Mouse (Mus musculus) regulatory T cell (primary cell): ENCODE data around the gene Hist1h1b.

Source experiments
- in situ Hi-C: fragments of 300-600 bp; cut with MboI, MseI; formaldehyde crosslinking; loops from one replicate; pipeline ENCODE4 v1.15.1; 2025; ENCODE audit warnings: high pct_unique_total_duplicates

The Hist1h1b gene

GRCm38 (mm10) chr13:21779767-21780731 is at the start of gene Hist1h1b:
TSS of gene Hist1h1b (minus strand) at chr13:21780625.
- in situ Hi-C loops, result loop anchor here (25.0 kb wide), 1 partner anchor 1957 kb away; the partner anchor contains the start of genes Hist1h1c, Hist1h2bb and Hist1h3c

GRCm38 (mm10) chr13:21828511-21828910 is 48.1 kb upstream of the Hist1h1b start:
- in situ Hi-C loops, result loop anchor here (5.0 kb wide), 1 partner anchor 36 kb away; no protein-coding TSS in a partner anchor

- in situ Hi-C loops, result loop anchor here (25.0 kb wide), 1 partner anchor 1742 kb away; the partner anchor contains the start of genes Hist1h1d, Hist1h2ad, Hist1h2ae and Hist1h2bf
Measured at GRCm38 (mm10) chr13:21820082-21820890, 39.9 kb upstream of the Hist1h1b start.

- in situ Hi-C loops, result loop anchor here (25.0 kb wide), 1 partner anchor 1750 kb away; the partner anchor contains the start of genes Hist1h1d, Hist1h2ad, Hist1h2ae and Hist1h2bf
Measured at GRCm38 (mm10) chr13:21812092-21812491, 31.7 kb upstream of the Hist1h1b start.

- in situ Hi-C loops, result loop anchor here (25.0 kb wide), 1 partner anchor 1751 kb away; the partner anchor contains the start of genes Hist1h1d, Hist1h2ad, Hist1h2ae and Hist1h2bf
Measured at GRCm38 (mm10) chr13:21811539-21811938, 31.1 kb upstream of the Hist1h1b start, which contains the start of gene Hist1h4m. TSS of gene Hist1h4m (plus strand) at chr13:21811746.

GRCm38 (mm10) chr13:21811074-21811473 is 30.6 kb upstream of the Hist1h1b start:
- in situ Hi-C loops, result loop anchor here (25.0 kb wide), 1 partner anchor 1751 kb away; the partner anchor contains the start of genes Hist1h1d, Hist1h2ad, Hist1h2ae and Hist1h2bf

GRCm38 (mm10) chr13:21810073-21810472 is 29.6 kb upstream of the Hist1h1b start, which contains the start of the genes Hist1h2bq and Hist1h2ao:
TSS of gene Hist1h2bq (minus strand) at chr13:21810197.
TSS of gene Hist1h2ao (plus strand) at chr13:21810465.
- in situ Hi-C loops, result loop anchor here (25.0 kb wide), 1 partner anchor 1752 kb away; the partner anchor contains the start of genes Hist1h1d, Hist1h2ad, Hist1h2ae and Hist1h2bf

GRCm38 (mm10) chr13:21803058-21803457 is 22.6 kb upstream of the Hist1h1b start:
- in situ Hi-C loops, result loop anchor here (10.0 to 25.0 kb wide), 2 partner anchors 222 to 1759 kb away; partner anchors contain the start of genes Hist1h1d, Hist1h2ad, Hist1h2ae and Hist1h2bf

- in situ Hi-C loops, result loop anchor here (5.0 to 25.0 kb wide), 2 partner anchors 50 to 1940 kb away; partner anchors contain the start of genes Hist1h1c, Hist1h2bb and Hist1h3c
Measured at GRCm38 (mm10) chr13:21797163-21797562, 16.7 kb upstream of the Hist1h1b start.

- in situ Hi-C loops, result loop anchor here (5.0 to 25.0 kb wide), 2 partner anchors 52 to 1942 kb away; partner anchors contain the start of genes Hist1h1c, Hist1h2bb and Hist1h3c
Measured at GRCm38 (mm10) chr13:21795584-21795983, 15.2 kb upstream of the Hist1h1b start.

- in situ Hi-C loops, result loop anchor here (5.0 to 25.0 kb wide), 3 partner anchors 37 to 1947 kb away; partner anchors contain the start of genes Hist1h1c, Hist1h2bb, Hist1h3c and Hist1h4j
Measured at GRCm38 (mm10) chr13:21790601-21791283, 10.3 kb upstream of the Hist1h1b start.

- in situ Hi-C loops, result loop anchor here (5.0 to 25.0 kb wide), 3 partner anchors 37 to 1947 kb away; partner anchors contain the start of genes Hist1h1c, Hist1h2bb, Hist1h3c and Hist1h4j
Measured at GRCm38 (mm10) chr13:21789925-21790324, 9.5 kb upstream of the Hist1h1b start.

GRCm38 (mm10) chr13:21787760-21788593 is 7.6 kb upstream of the Hist1h1b start:
- in situ Hi-C loops, result loop anchor here (25.0 kb wide), 1 partner anchor 1949 kb away; the partner anchor contains the start of genes Hist1h1c, Hist1h2bb and Hist1h3c

- in situ Hi-C loops, result loop anchor here (25.0 kb wide), 1 partner anchor 1950 kb away; the partner anchor contains the start of genes Hist1h1c, Hist1h2bb and Hist1h3c
Measured at GRCm38 (mm10) chr13:21786899-21787629, 6.6 kb upstream of the Hist1h1b start, which contains the start of the genes Hist1h2an and Hist1h2bp. TSS of gene Hist1h2an (minus strand) at chr13:21787218. TSS of gene Hist1h2bp (plus strand) at chr13:21787461.

- in situ Hi-C loops, result loop anchor here (25.0 kb wide), 1 partner anchor 1951 kb away; the partner anchor contains the start of genes Hist1h1c, Hist1h2bb and Hist1h3c
Measured at GRCm38 (mm10) chr13:21786189-21786898, 5.9 kb upstream of the Hist1h1b start.

GRCm38 (mm10) chr13:21784311-21784710 is 3.9 kb upstream of the Hist1h1b start:
- in situ Hi-C loops, result loop anchor here (25.0 kb wide), 1 partner anchor 1953 kb away; the partner anchor contains the start of genes Hist1h1c, Hist1h2bb and Hist1h3c

- in situ Hi-C loops, result loop anchor here (25.0 kb wide), 1 partner anchor 1954 kb away; the partner anchor contains the start of genes Hist1h1c, Hist1h2bb and Hist1h3c
Measured at GRCm38 (mm10) chr13:21783734-21784161, 3.3 kb upstream of the Hist1h1b start.
